In the genomic region with DNA sequence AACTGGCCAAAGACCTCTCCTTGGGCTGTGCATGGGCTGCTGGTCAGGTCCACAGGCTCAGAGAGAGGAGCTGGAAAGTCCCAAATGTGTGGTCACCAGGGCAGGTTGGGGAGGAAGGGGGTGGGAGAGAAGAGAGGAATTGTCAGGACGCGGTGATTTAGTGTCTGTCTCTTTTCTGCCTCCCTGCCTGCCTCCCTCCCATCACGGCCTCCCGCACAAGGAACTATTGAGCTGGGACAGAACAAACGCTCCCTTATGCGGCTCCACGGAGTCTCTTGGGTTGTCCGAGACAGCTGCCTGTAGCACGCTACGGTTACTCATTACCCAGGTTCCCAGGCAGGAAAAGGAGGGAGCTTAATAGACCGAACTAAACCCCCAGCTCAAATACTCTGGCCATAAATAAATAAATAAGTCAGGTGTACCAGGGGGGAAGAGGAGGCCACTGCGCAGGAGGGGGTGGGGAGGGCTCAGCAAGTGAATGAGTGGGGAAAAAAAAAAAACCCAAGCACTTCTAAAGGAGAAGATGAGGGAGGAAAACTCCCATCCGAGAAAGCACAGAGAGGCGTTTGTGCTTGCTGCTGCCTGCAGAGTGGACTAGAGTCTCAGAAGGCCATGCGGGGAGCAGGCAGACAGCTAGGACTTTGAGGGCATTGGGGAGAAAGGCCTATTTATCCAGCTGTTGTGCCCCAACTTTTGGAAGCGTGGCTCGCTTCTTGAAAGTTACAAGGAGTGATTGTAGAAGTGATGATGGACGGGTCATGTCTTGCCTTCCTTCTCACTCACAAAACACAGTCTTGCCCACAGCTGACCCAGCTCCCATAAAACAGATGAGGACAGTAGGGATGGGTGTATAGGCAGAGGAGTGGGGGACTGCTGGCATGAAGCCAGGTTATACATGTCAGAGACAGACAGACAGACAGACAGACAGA, we compare ENCODE assay signal across 8 mouse cellular contexts.
A peak's percentile ranks its signal among the peaks of the same experiment; 100 is the strongest.
DNase-seq lines count a peak whose midpoint lies in the region; ATAC-seq and TF ChIP-seq lines count a peak whose summit lies in the region.

No protein-coding gene starts in this region.

- DNase-seq in brain, adult 2 months (ENCODE audit: low read depth, low spot score) = peak; percentile 90
- DNase-seq in embryo, embryonic 11.5 days (ENCODE audit: low read depth, low spot score) = peak; percentile 43
- DNase-seq in liver, embryonic 14.5 days (ENCODE audit: low read depth in 3 of 3, low spot score in 3 of 3) = no peak
- peak; percentile 57 for DNase-seq in testis, postnatal 10 days (ENCODE audit: low spot score)
- no peak for DNase-seq in adipocyte (ENCODE audit: low spot score)
- no peak for DNase-seq in heart, adult 8-10 months (ENCODE audit: low spot score)
- no peak for DNase-seq in adrenal gland, postnatal 25 days

- no peak overlapping the region for H3K9ac ChIP-seq in intestine, embryonic 15.5 days
- no peak overlapping the region for H3K9ac ChIP-seq in liver, embryonic 14.5 days (replicated peaks)

- no peak for TF ChIP-seq EP300 in liver, embryonic 14.5 days (IDR thresholded peaks at IDR 0.05; ENCODE audit: low read depth)

- no peak overlapping the region for H3K4me3 ChIP-seq in intestine, embryonic 15.5 days (replicated peaks)
- no peak overlapping the region for H3K4me3 ChIP-seq in liver, embryonic 14.5 days (ENCODE audit: insufficient read depth in 1 of 2, low read depth in 2 of 2, low read length in 2 of 2)

- peak; percentile 78 for ATAC-seq in intestine, embryonic 15.5 days
- no peak for ATAC-seq in liver, embryonic 14.5 days (ENCODE audit: insufficient read depth)

- peak overlapping the region; percentile 40 for H3K4me2 ChIP-seq in intestine, embryonic 15.5 days (replicated peaks)
- peak overlapping the region; percentile 16; the same call in 1 of the 2 replicates for H3K4me2 ChIP-seq in liver, embryonic 14.5 days (ENCODE audit: low read depth)

- H3K36me3 ChIP-seq in intestine, embryonic 15.5 days = no peaks in the 10 kb centered on the region
- no peaks in the 10 kb centered on the region for H3K36me3 ChIP-seq in liver, embryonic 14.5 days (replicated peaks; ENCODE audit: control insufficient read depth, insufficient read depth, low read depth)

- 24% methylated on average over 18 of the region's 18 CpGs for WGBS in intestine, embryonic 15.5 days
- WGBS in liver, embryonic 14.5 days (ENCODE audit: insufficient replicate concordance) = 47% methylated on average over 18 of the region's 18 CpGs

- no peak for TF ChIP-seq CTCF in liver, embryonic 14.5 days (IDR thresholded peaks at IDR 0.05; ENCODE audit: low read depth)

- H3K27me3 ChIP-seq in intestine, embryonic 15.5 days (replicated peaks) = no peaks in the 10 kb centered on the region
- no peaks in the 10 kb centered on the region for H3K27me3 ChIP-seq in liver, embryonic 14.5 days (ENCODE audit: control insufficient read depth, insufficient read depth, low read length)

- no peaks in the 10 kb centered on the region for H3K9me3 ChIP-seq in intestine, embryonic 15.5 days
- H3K9me3 ChIP-seq in liver, embryonic 14.5 days (ENCODE audit: control insufficient read depth, low read length) = no peaks in the 10 kb centered on the region

- H3K27ac ChIP-seq in intestine, embryonic 15.5 days = peak overlapping the region; percentile 87
- no peak overlapping the region for H3K27ac ChIP-seq in liver, embryonic 14.5 days

- H3K4me1 ChIP-seq in intestine, embryonic 15.5 days (replicated peaks) = peaks cover 17% of the 10 kb centered on the region
- 0 out of 4 replicates have a peak, but pooled peaks cover 0 to 4% of the 10 kb centered on the region in 2 experiments for H3K4me1 ChIP-seq in liver, embryonic 14.5 days (replicated peaks; ENCODE audit: control insufficient read depth in 2 of 2, insufficient read depth in 2 of 2, low read length in 1 of 2)

Comparison
In these comparisons a context has a peak if more than half of its experiments do, and no peak if none do; other contexts are left out.
1. DNase-seq: peak in brain, adult 2 months (single experiment), embryo, embryonic 11.5 days (single experiment) and testis, postnatal 10 days (single experiment); none in liver, embryonic 14.5 days (0 of 3), adipocyte (single experiment), heart, adult 8-10 months (single experiment) and adrenal gland, postnatal 25 days (single experiment).